ENCODE assay signal across 12 mouse cellular contexts in the genomic region with DNA sequence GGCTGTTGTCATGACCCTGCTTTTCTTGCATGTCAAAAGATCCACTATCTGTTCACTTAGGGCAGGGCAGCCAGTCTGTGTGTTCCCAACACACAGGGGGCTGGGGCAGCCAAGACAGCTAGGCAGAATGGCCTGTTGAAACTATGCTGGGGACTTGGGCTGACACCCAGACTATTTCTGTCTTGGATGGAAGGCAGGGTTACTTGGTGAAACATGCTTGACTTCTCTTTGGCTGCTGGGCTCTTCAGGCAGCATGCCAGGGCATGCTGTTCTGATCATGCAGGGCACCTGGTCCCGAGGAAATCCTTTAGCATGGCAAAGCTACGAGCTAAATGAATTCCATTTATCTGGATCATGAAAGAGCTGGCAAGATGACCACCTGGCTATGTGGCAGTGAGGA. TPM values are rescaled to one million over a fixed set of nuclear protein-coding genes. Genes with fewer than 3 reads are reported as not detected.
DNase-seq lines count a peak whose midpoint lies in the region; ATAC-seq and TF ChIP-seq lines count a peak whose summit lies in the region.
"Had no signal": no experiment of that assay in that cellular context is flagged by ENCODE, and none has a peak within 500 bp of the region (broad histone marks: within the 10 kb centered on the region; RNA-seq: fewer than 3 reads in every experiment).

No protein-coding gene starts in this region.

- peaks cover 12% of the 10 kb centered on the region for H3K4me1 ChIP-seq in heart, adult 2 months (ENCODE audit: control insufficient read depth, insufficient read depth, low read length)
- peaks cover 28% of the 10 kb centered on the region for H3K4me1 ChIP-seq in heart, embryonic 12.5 days (replicated peaks)

- peak; percentile 61 to 77 for DNase-seq in heart, adult 2 months
- peak; percentile 72 for DNase-seq in brain, adult 2 months (ENCODE audit: low read depth, low spot score)
- peak; percentile 71 for DNase-seq in fat pad, adult 2 months (ENCODE audit: extremely low read depth, low read depth, low spot score)
- DNase-seq in heart, postnatal 10 days, result peak; percentile 69 to 78
- no peak for DNase-seq in layer of hippocampus, adult 11-12 months (ENCODE audit: low spot score)
- no peak for DNase-seq in T-cell, adult 2 months (ENCODE audit: low spot score)
- DNase-seq: retina, postnatal 1 day had no signal

- no peaks in the 10 kb centered on the region for H3K79me2 ChIP-seq in heart, adult 2 months (replicated peaks; ENCODE audit: control insufficient read depth, insufficient read depth, low read length)

- TF ChIP-seq CTCF in heart, adult 2 months (IDR thresholded peaks at IDR 0.05), result no peak

- H3K4me3 ChIP-seq in heart, adult 2 months, result no peak overlapping the region
- H3K4me3 ChIP-seq in heart, embryonic 12.5 days, result no peak overlapping the region
- H3K4me3 ChIP-seq: liver, embryonic 15.5 days had no signal

- H3K27me3 ChIP-seq in heart, adult 2 months (ENCODE audit: control insufficient read depth, insufficient read depth, low read length), result no peaks in the 10 kb centered on the region
- H3K27me3 ChIP-seq in heart, embryonic 12.5 days (replicated peaks), result no peaks in the 10 kb centered on the region
- H3K27me3 ChIP-seq: CH12.LX; liver, embryonic 15.5 days had no signal

- H3K4me2 ChIP-seq in heart, embryonic 12.5 days, result no peak overlapping the region
- H3K4me2 ChIP-seq: liver, embryonic 15.5 days had no signal

- H3K9me3 ChIP-seq in heart, embryonic 12.5 days (replicated peaks), result no peaks in the 10 kb centered on the region
- H3K9me3 ChIP-seq: liver, embryonic 15.5 days had no signal

- peaks cover 5% of the 10 kb centered on the region; the same call in 1 of the 2 replicates for H3K36me3 ChIP-seq in heart, adult 2 months (ENCODE audit: control insufficient read depth, insufficient read depth, low read length)
- H3K36me3 ChIP-seq in heart, embryonic 12.5 days, result peaks cover 7% of the 10 kb centered on the region; the same call in 1 of the 2 replicates
- H3K36me3 ChIP-seq: liver, embryonic 15.5 days had no signal

- intact Hi-C loops in heart, adult 2 months (cut with DNase I), result loop anchor here (5.0 kb wide), 1 partner anchor 88 kb away; the partner anchor contains the start of gene Arhgap35
- intact Hi-C loops in heart, postnatal 10 days (cut with DNase I), result no loop called here

- TF ChIP-seq POLR2A in heart, adult 2 months (IDR thresholded peaks at IDR 0.05; ENCODE audit: insufficient read depth, low read depth, low read length), result no peak

- WGBS in heart, adult 2 months, result 53% methylated on average over 2 of the region's 2 CpGs
- WGBS in heart, embryonic 12.5 days, result 68% methylated on average over 2 of the region's 2 CpGs

- peak; percentile 55; the same call in 1 of the 2 replicates for TF ChIP-seq EP300 in heart, adult 2 months (IDR thresholded peaks at IDR 0.05; ENCODE audit: insufficient read depth, low read depth, low read length)

- peak overlapping the region; percentile 6 for H3K27ac ChIP-seq in heart, adult 2 months
- H3K27ac ChIP-seq in heart, embryonic 12.5 days (ENCODE audit: poor library complexity, severe bottlenecking), result no peak overlapping the region
- H3K27ac ChIP-seq: liver, embryonic 15.5 days had no signal

- no peak for ATAC-seq in heart, embryonic 12.5 days (ENCODE audit: insufficient number of reproducible peaks, low FRiP score)
- ATAC-seq in activated CD4-positive, CD25-positive, alpha-beta regulatory T cell, adult 4 months, result no peak
- ATAC-seq: intestine, postnatal 0 days had no signal

- H3K9ac ChIP-seq in heart, adult 2 months (ENCODE audit: low read depth, low read length), result no peak overlapping the region
- H3K9ac ChIP-seq in heart, embryonic 12.5 days, result no peak overlapping the region
- H3K9ac ChIP-seq: liver, embryonic 15.5 days had no signal

RNA-seq across cellular contexts. Expression of gene Npas1, which starts 46.8 kb away (rescaled TPM):
- total RNA-seq in heart, adult 2 months (2021), result not detected
- polyA plus RNA-seq in heart, adult 2 months (2012; rRNA removed), result not detected in 2 replicates
- 0.22 and 0.31 TPM in 2 replicates for polyA plus RNA-seq in heart, embryonic 12.5 days (2016; fragmentation: Nextera tagmentation; extraction: Ambion mirVana)
- total RNA-seq in heart, postnatal 10 days (2021), result not detected
- under 1 TPM in 1 of 2 experiments, not detected in 1; 0.22 TPM for polyA plus RNA-seq in activated CD4-positive, CD25-positive, alpha-beta regulatory T cell, adult 4 months (2017; shearing (Covaris generic))

Comparison
In these comparisons a context has a peak if more than half of its experiments do, and no peak if none do; other contexts are left out.
1. DNase-seq: peak in heart, adult 2 months (2 of 2), brain, adult 2 months (single experiment), fat pad, adult 2 months (single experiment) and heart, postnatal 10 days (2 of 2); none in layer of hippocampus, adult 11-12 months (single experiment) and T-cell, adult 2 months (single experiment).